Mouse (Mus musculus): ENCODE results near the gene 4933406M09Rik. TPM values are rescaled to one million over a fixed set of nuclear protein-coding genes. Genes with fewer than 3 reads are reported as not detected.

4933406M09Rik gene
- polyA plus RNA-seq, 1 experiment from 2014 or later = not detected

- 80% methylated on average over 8 of the region's 8 CpGs for WGBS
- Histone ChIP-seq H3K27ac (replicated peaks) (no peak overlapping the region), H3K4me1 (replicated peaks; ENCODE audit: control insufficient read depth, insufficient read depth) (no peaks in the 10 kb centered on the region), H3K4me3 (ENCODE audit: low read depth, low read length) (no peak overlapping the region), H3K36me3 (ENCODE audit: control insufficient read depth, insufficient read depth, low read length) (0 out of 2 replicates have a peak, but pooled peaks cover 12% of the 10 kb centered on the region), H3K27me3 (ENCODE audit: control insufficient read depth, insufficient read depth, low read length) (no peaks in the 10 kb centered on the region), H3K9me3 (ENCODE audit: control insufficient read depth, low read length) (no peaks in the 10 kb centered on the region), H3K4me2 (replicated peaks; ENCODE audit: low read depth) (no peak overlapping the region), H3K9ac (ENCODE audit: low read length) (no peak overlapping the region)
- TF ChIP-seq EP300 (optimal IDR thresholded peaks at IDR 0.05) (no peak), CTCF (IDR thresholded peaks at IDR 0.05; ENCODE audit: low read depth) (no peak)
- no peak for DNase-seq (ENCODE audit: low spot score)
- ATAC-seq (ENCODE audit: low FRiP score, low TSS enrichment) = no peak
Observed at GRCm38 (mm10) chr1:134408080-134408479, 22.3 kb downstream of the 4933406M09Rik start.

- H3K9me3 ChIP-seq (ENCODE audit: control insufficient read depth, low read length) = no peaks in the 10 kb centered on the region
- ATAC-seq (ENCODE audit: low FRiP score, low TSS enrichment) (no peak), DNase-seq (ENCODE audit: low spot score) (no peak)
- H3K27me3 ChIP-seq (ENCODE audit: control insufficient read depth, insufficient read depth, low read length) = no peaks in the 10 kb centered on the region
- no peak overlapping the region for H3K4me2 ChIP-seq (replicated peaks; ENCODE audit: low read depth)
- WGBS = 87% methylated on average over 9 of the region's 9 CpGs
- TF ChIP-seq CTCF (IDR thresholded peaks at IDR 0.05; ENCODE audit: low read depth) = peak; percentile 44
- no peak for TF ChIP-seq EP300 (optimal IDR thresholded peaks at IDR 0.05)
- H3K36me3 ChIP-seq (ENCODE audit: control insufficient read depth, insufficient read depth, low read length) = 0 out of 2 replicates have a peak, but pooled peaks cover 12% of the 10 kb centered on the region
- H3K27ac ChIP-seq (replicated peaks) = no peak overlapping the region
- no peak overlapping the region for H3K9ac ChIP-seq (ENCODE audit: low read length)
- no peak overlapping the region for H3K4me3 ChIP-seq (ENCODE audit: low read depth, low read length)
- H3K4me1 ChIP-seq (replicated peaks; ENCODE audit: control insufficient read depth, insufficient read depth) = peaks cover 5% of the 10 kb centered on the region
Observed at GRCm38 (mm10) chr1:134411706-134412629, 26.2 kb downstream of the 4933406M09Rik start.

- DNase-seq (ENCODE audit: low spot score) (no peak), ATAC-seq (ENCODE audit: low FRiP score, low TSS enrichment) (no peak)
- TF ChIP-seq CTCF (IDR thresholded peaks at IDR 0.05; ENCODE audit: low read depth) = no peak
- no peak for TF ChIP-seq EP300 (optimal IDR thresholded peaks at IDR 0.05)
- Histone ChIP-seq H3K9ac (ENCODE audit: low read length) (no peak overlapping the region), H3K27me3 (ENCODE audit: control insufficient read depth, insufficient read depth, low read length) (no peaks in the 10 kb centered on the region), H3K4me1 (replicated peaks; ENCODE audit: control insufficient read depth, insufficient read depth) (peaks cover 8% of the 10 kb centered on the region), H3K9me3 (ENCODE audit: control insufficient read depth, low read length) (no peaks in the 10 kb centered on the region), H3K4me3 (ENCODE audit: low read depth, low read length) (no peak overlapping the region), H3K27ac (replicated peaks) (peak overlapping the region; percentile 97), H3K4me2 (replicated peaks; ENCODE audit: low read depth) (no peak overlapping the region; the same call in 1 of the 2 replicates), H3K36me3 (ENCODE audit: control insufficient read depth, insufficient read depth, low read length) (0 out of 2 replicates have a peak, but pooled peaks cover 7% of the 10 kb centered on the region)
- 36% methylated on average over 2 of the region's 2 CpGs for WGBS
Observed at GRCm38 (mm10) chr1:134414038-134414437, 28.3 kb downstream of the 4933406M09Rik start.

GRCm38 (mm10) chr1:134414501-134415167 is 28.9 kb downstream of the 4933406M09Rik start:
- H3K36me3 ChIP-seq (ENCODE audit: control insufficient read depth, insufficient read depth, low read length) = 0 out of 2 replicates have a peak, but pooled peaks cover 5% of the 10 kb centered on the region
- peak overlapping the region; percentile 97 for H3K27ac ChIP-seq (replicated peaks)
- no peaks in the 10 kb centered on the region for H3K27me3 ChIP-seq (ENCODE audit: control insufficient read depth, insufficient read depth, low read length)
- no peak for DNase-seq (ENCODE audit: low spot score)
- peak overlapping the region; percentile 65 for H3K4me2 ChIP-seq (replicated peaks; ENCODE audit: low read depth)
- ATAC-seq (ENCODE audit: low FRiP score, low TSS enrichment) = peak; percentile 43
- TF ChIP-seq CTCF (IDR thresholded peaks at IDR 0.05; ENCODE audit: low read depth) (peak; percentile 63), EP300 (optimal IDR thresholded peaks at IDR 0.05) (no peak)
- peaks cover 9% of the 10 kb centered on the region for H3K4me1 ChIP-seq (replicated peaks; ENCODE audit: control insufficient read depth, insufficient read depth)
- peak overlapping the region; percentile 95 for H3K9ac ChIP-seq (ENCODE audit: low read length)
- 9% methylated on average over 11 of the region's 11 CpGs for whole genome bisulfite sequencing
- H3K9me3 ChIP-seq (ENCODE audit: control insufficient read depth, low read length) = no peaks in the 10 kb centered on the region
- H3K4me3 ChIP-seq (ENCODE audit: low read depth, low read length) = peak overlapping the region; percentile 92

- H3K27ac ChIP-seq (replicated peaks) = peak within 1 kb of the TSS; percentile 97
- H3K9ac ChIP-seq (ENCODE audit: low read length) = peak within 1 kb of the TSS; percentile 95
- H3K36me3 ChIP-seq (ENCODE audit: control insufficient read depth, insufficient read depth, low read length) = 0 out of 2 replicates have a peak, but pooled peaks cover 4% of the 10 kb centered on the region
- peak; percentile 99 for ATAC-seq (ENCODE audit: low FRiP score, low TSS enrichment)
- no peaks in the 10 kb centered on the region for H3K27me3 ChIP-seq (ENCODE audit: control insufficient read depth, insufficient read depth, low read length)
- no peak for TF ChIP-seq EP300 (optimal IDR thresholded peaks at IDR 0.05)
- no peak; the same call in 1 of the 2 replicates for TF ChIP-seq CTCF (IDR thresholded peaks at IDR 0.05; ENCODE audit: low read depth)
- peak within 1 kb of the TSS; percentile 65 for H3K4me2 ChIP-seq (replicated peaks; ENCODE audit: low read depth)
- peak; percentile 99 for DNase-seq (ENCODE audit: low spot score)
- peak within 1 kb of the TSS; percentile 92 for H3K4me3 ChIP-seq (ENCODE audit: low read depth, low read length)
- peaks cover 9% of the 10 kb centered on the region for H3K4me1 ChIP-seq (replicated peaks; ENCODE audit: control insufficient read depth, insufficient read depth)
- H3K9me3 ChIP-seq (ENCODE audit: control insufficient read depth, low read length) = no peaks in the 10 kb centered on the region
- under 1% methylated on average over 59 of the region's 77 CpGs for WGBS
Observed at GRCm38 (mm10) chr1:134415168-134415831, 29.6 kb downstream of the 4933406M09Rik start, which contains the start of gene Adipor1. Gene Adipor1, plus strand, starts transcription at chr1:134415378.

Measured in stomach, postnatal 0 days (tissue).